Mouse (Mus musculus) kidney, embryonic 16.5 days (tissue): Measurements from ENCODE around the gene Secisbp2. TPM values are rescaled to one million over a fixed set of nuclear protein-coding genes. Genes with fewer than 3 reads are reported as not detected.

Experiments used
- ATAC-seq: fragments of 200-750 bp; cut with Nextera tagmentation; 2 replicates; pipeline ENCODE4 v1.8.0; 2017; ENCODE audit warnings: moderate TSS enrichment; ENCODE audit not compliant: low FRiP score, low TSS enrichment
- H3K27ac ChIP-seq: fragments of 300-500 bp; sonication (generic); 2 replicates; pipeline ENCODE4 v1.5.1; 2014; ENCODE audit warnings: low read length
- H3K27me3 ChIP-seq: fragments of 300-500 bp; sonication (generic); 2 replicates; pipeline ENCODE4 v1.6.1; 2014; ENCODE audit warnings: low read length, control low read depth, mixed read lengths; ENCODE audit not compliant: insufficient read depth
- H3K36me3 ChIP-seq: fragments of 300-500 bp; sonication (generic); 2 replicates; pipeline ENCODE4 v1.6.1; 2014; ENCODE audit warnings: low read length, control low read depth, mixed read lengths; ENCODE audit not compliant: insufficient read depth
- H3K4me1 ChIP-seq: fragments of 300-500 bp; sonication (generic); 2 replicates; pipeline ENCODE4 v1.6.1; 2014; ENCODE audit warnings: low read length, control low read depth, mixed read lengths; ENCODE audit not compliant: insufficient read depth
- H3K4me2 ChIP-seq: fragments of 300-500 bp; sonication (generic); replicated peaks from 2 replicates; pipeline ENCODE4 v1.6.1; 2014; ENCODE audit warnings: low read depth, low read length
- H3K4me3 ChIP-seq: fragments of 300-500 bp; sonication (generic); 2 replicates; pipeline ENCODE4 v1.5.1; 2014; ENCODE audit warnings: mild to moderate bottlenecking, low read length
- H3K9ac ChIP-seq: fragments of 300-500 bp; sonication (generic); replicated peaks from 2 replicates; pipeline ENCODE4 v1.6.1; 2014; ENCODE audit warnings: low read length
- H3K9me3 ChIP-seq: fragments of 300-500 bp; sonication (generic); 2 replicates; pipeline ENCODE4 v1.6.1; 2016; ENCODE audit warnings: low read length, control low read depth
- WGBS: fragments of 180-500 bp; shearing (Covaris S2); extraction: QIAGEN DNeasy Blood & Tissue Kit; methylation state at CpG from one replicate; pipeline ENCODE4 v1.1.7; 2014; 5-methylcytosine and 5-hydroxymethylcytosine counted together
- polyA plus RNA-seq: library from polyadenylated mRNA; unstranded; fragments of >200 nt; fragmentation: Nextera tagmentation; extraction: Ambion mirVana; gene quantifications from 2 replicates; pipeline ENCODE4 v1.2.1, GENCODE M21; 2015

Gene Secisbp2
- polyA plus RNA-seq, 1 experiment from 2014 or later, result 32.9 TPM

DNA sequence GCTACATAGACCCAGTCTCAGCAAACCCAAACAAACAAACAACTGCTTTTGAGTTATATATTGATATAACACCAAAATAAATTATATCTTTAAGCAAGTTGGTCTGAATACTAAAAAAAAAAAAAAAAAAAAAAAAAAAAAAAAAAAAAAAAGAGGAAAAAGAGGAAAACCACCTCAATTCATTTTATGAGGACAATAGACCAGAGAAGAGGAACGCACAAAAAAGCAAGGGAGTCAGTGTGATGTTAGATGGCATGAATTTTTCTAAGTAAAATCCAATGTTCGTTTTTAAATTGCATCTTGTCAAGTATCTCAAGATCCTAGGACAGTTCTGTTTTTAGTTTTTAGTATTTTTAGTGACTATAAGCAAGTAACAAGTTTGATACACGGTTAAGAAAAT lies 10.1 kb upstream of the Secisbp2 start:
- Histone ChIP-seq H3K27me3 (no peaks in the 10 kb centered on the region), H3K36me3 (no peaks in the 10 kb centered on the region), H3K4me2 (no peak overlapping the region), H3K9ac (no peak overlapping the region), H3K4me1 (peaks cover 6% of the 10 kb centered on the region), H3K9me3 (no peaks in the 10 kb centered on the region), H3K4me3 (no peak overlapping the region), H3K27ac (no peak overlapping the region)
- WGBS, result 86% methylated on average over 3 of the region's 3 CpGs
- no peak for ATAC-seq

DNA sequence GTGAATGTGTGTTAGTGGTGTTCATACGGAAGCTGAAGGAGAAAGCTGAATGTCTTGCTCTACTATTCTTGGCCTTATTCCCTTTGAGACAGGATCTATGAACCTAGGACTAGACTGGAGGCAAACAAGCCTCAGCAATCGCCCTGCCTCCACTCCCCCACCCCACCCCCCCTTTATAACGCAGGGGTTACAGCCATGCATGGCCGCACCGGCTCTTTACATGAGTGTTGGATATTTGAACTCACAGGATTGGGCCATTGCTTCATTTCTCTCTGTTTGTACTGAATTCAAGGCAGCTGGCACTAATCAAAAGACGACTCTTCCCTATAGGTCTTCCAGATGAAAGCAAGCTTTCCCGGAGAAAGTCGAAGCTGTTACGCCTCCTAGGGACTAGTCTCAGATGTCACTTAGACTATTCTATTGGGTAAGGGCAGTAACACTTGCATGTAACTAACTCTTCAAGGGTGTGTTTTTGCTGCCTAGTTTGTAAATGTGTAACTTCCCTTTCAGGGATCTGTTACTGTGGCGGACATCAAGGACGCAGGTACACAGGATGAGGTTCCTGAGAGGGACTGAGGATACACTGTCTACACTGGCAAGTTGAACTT lies 9.2 kb upstream of the Secisbp2 start:
- Histone ChIP-seq H3K4me3 (no peak overlapping the region), H3K27me3 (no peaks in the 10 kb centered on the region), H3K9me3 (no peaks in the 10 kb centered on the region), H3K4me2 (peak overlapping the region; percentile 33), H3K36me3 (no peaks in the 10 kb centered on the region), H3K9ac (0 out of 2 replicates have a peak overlapping the region, but pooled peaks have one; percentile 26), H3K27ac (peak overlapping the region; percentile 17), H3K4me1 (peaks cover 12% of the 10 kb centered on the region)
- peak; percentile 12; the same call in 1 of the 2 replicates for ATAC-seq
- 18% methylated on average over 11 of the region's 11 CpGs for WGBS

DNA sequence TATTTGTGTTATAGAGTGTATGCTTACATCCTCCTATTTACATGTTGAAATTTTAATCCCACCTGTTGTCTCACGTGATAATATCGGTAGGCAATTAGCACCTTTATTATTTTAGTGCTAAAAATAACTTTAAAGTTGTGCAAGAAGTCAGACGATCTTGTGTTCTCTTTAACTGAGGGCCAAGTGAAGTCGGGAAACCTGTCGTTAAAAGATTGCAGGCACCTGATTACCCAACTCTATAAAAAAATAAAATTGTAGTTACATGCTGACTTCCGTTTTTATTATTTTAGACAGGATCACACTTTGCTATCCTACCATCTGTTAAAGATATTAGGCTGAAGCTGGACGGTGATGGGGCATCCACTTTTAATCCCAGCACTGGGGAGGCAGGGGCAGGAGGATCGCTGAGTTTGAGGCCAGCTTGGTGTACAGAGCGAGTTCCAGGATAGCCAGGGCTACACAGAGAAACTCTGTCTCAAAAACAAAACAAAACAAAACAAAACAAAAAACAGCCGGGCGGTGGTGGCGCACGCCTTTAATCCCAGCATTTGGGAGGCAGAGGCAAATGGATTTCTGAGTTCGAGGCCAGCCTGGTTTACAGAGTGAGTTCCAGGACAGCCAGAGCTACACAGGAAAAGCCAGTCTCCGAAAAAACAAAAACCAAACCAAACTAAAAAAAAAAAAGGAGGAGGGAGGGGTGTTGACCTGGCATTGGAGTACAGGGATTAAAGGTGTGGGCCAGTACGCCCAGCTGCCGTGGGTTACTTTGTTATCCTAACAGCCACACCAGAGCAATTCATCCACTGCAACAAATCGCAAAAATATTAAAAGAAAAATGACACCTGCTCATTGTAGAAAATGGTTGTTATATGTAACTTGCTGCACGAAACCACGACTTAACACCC lies 7.3 kb upstream of the Secisbp2 start:
- Histone ChIP-seq H3K9me3 (no peaks in the 10 kb centered on the region), H3K27ac (peak overlapping the region; percentile 77), H3K36me3 (no peaks in the 10 kb centered on the region), H3K4me1 (peaks cover 26% of the 10 kb centered on the region), H3K9ac (peak overlapping the region; percentile 66), H3K27me3 (no peaks in the 10 kb centered on the region), H3K4me3 (peak overlapping the region; percentile 77), H3K4me2 (peak overlapping the region; percentile 60)
- WGBS, result 49% methylated on average over 20 of the region's 20 CpGs
- ATAC-seq, result no peak

DNA sequence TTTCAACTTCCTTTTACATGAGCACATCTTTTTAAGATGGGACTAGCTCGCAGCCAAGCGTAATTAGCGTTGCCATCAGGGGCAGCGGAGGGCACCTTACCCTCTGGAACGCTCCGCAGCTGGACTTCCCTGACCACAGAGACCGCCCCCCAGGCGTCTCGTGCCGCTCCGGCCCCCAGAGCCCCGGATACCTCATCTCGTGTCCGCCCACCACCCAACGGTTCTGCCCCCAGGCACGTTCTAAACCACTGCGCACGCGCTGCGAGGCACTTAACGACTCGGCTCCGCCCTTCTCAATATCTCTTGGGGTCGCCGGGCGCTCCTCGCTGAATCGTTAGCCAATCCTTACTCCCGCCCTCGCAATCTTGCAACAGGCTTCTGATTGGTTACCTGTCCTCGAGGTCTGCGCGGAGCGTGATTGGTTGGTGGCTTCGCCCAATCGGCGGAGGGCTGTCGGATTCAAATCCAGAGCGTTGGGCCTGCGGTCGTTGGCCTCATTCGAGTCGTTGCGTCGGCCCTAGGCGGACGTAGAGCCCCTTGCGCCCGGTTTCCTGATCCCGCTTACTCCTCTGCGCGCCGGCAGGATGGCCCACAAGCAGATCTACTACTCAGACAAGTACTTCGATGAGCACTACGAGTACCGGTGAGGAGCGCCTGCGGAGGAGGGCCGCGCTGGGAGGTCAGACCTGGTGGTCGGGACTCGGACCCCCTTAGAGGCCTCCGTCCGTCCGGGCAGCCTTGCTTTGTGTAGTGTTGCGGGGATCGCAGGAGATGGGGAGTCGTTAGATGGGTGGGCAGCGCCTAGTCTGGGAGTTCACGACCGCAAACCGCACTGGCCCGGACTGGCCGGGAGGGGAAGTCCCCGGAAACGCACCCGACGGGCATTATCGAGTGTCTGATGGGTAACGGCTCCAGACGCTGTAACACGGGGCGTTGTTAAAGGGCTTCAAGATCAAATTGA lies 6.4 kb upstream of the Secisbp2 start, which contains the start of gene Cks2:
Cks2 (plus strand) TSS at position 404 of the 961 bp plus-strand sequence.
- peak; percentile 97 for ATAC-seq
- H3K4me2 ChIP-seq, result peak within 1 kb of the TSS; percentile 75
- no peaks in the 10 kb centered on the region for H3K9me3 ChIP-seq
- WGBS, result under 1% methylated on average over 83 of the region's 83 CpGs
- peaks cover 26% of the 10 kb centered on the region for H3K4me1 ChIP-seq
- H3K27ac ChIP-seq, result peak within 1 kb of the TSS; percentile 79
- peak within 1 kb of the TSS; percentile 83 for H3K9ac ChIP-seq
- no peaks in the 10 kb centered on the region for H3K27me3 ChIP-seq
- no peaks in the 10 kb centered on the region for H3K36me3 ChIP-seq
- peak within 1 kb of the TSS; percentile 77 for H3K4me3 ChIP-seq

DNA sequence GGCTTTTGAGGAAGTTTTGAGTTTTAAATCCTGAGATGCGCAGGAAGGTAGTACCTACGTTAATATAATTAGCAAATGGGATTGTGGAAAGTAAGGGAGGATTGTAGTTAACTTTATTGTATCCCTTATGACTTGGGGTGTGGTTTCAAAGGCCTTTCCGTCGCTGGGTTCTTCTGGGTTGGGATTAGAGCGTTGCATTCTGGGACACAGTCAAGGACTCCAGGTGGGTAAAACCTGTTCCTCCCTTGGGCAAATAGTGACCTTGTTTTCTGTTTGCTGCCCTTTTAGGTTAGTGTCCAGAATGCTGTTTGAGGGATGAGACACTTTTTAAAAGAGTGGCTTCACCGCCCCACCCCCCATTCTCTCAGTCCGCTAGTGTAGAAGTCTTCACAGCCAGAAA lies 5.6 kb upstream of the Secisbp2 start:
- under 1% methylated on average over 7 of the region's 7 CpGs for WGBS
- Histone ChIP-seq H3K27ac (peak overlapping the region; percentile 79), H3K4me3 (peak overlapping the region; percentile 77), H3K4me2 (peak overlapping the region; percentile 75), H3K36me3 (peaks cover 3% of the 10 kb centered on the region; the same call in 1 of the 2 replicates), H3K27me3 (no peaks in the 10 kb centered on the region), H3K4me1 (peaks cover 29% of the 10 kb centered on the region), H3K9ac (peak overlapping the region; percentile 83), H3K9me3 (no peaks in the 10 kb centered on the region)
- ATAC-seq, result no peak

DNA sequence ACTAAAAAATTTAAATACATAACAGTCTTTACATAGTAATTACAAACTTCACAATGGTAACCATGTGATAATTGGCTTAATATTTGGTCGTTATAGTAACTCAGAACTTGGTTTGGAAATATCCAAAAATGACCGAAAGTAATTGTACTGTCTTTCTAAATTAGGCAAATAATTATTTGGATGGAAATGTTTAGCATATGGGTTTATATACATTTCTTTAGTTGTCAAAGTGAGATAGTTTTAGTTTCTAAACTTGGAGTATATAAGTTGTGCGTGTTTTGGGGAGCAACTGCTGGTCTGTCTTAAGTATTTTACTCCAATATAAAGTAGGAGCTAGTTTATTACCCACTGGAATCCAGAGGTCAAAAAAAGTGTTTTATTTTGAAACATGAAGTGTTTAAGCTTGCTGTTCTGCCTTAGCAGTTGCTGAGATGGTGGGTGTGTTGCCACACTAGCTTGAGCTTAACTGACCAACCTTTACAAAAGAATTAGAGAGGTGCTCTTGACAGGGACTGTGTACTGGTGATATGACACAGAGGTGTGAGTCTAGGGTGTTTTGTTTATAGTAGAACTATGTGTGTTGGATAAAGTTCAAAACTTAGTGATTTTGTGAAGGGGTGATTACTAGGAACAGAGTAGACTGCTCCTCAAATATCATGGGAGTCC lies 5.0 kb upstream of the Secisbp2 start:
- Histone ChIP-seq H3K4me1 (peaks cover 32% of the 10 kb centered on the region), H3K4me3 (peak overlapping the region; percentile 77), H3K9me3 (no peaks in the 10 kb centered on the region), H3K27me3 (no peaks in the 10 kb centered on the region), H3K9ac (peak overlapping the region; percentile 83), H3K36me3 (peaks cover 3% of the 10 kb centered on the region; the same call in 1 of the 2 replicates), H3K27ac (peak overlapping the region; percentile 51; the same call in 1 of the 2 replicates), H3K4me2 (peak overlapping the region; percentile 75)
- ATAC-seq, result no peak
- 14% methylated on average over 3 of the region's 3 CpGs for WGBS

DNA sequence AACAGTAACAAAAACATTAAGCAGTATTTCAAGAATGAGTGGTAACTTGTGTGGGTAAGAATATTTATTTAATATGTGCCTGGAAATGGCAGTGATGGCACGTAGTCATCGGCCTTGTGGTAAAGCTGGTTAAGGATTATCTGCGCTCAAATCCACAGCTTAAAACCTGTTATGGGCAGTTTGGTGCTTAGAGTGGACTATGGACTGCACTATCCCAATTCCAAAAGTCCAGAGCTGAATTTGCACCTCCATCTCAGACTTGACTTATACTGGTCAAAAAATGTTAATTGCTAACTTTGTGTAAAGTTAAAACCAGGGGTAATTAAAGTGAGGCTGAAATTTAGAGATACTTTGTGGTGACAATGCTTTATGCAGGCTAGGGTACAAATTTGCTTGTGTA lies 3.7 kb upstream of the Secisbp2 start:
- H3K27ac ChIP-seq, result peak overlapping the region; percentile 55; the same call in 1 of the 2 replicates

DNA sequence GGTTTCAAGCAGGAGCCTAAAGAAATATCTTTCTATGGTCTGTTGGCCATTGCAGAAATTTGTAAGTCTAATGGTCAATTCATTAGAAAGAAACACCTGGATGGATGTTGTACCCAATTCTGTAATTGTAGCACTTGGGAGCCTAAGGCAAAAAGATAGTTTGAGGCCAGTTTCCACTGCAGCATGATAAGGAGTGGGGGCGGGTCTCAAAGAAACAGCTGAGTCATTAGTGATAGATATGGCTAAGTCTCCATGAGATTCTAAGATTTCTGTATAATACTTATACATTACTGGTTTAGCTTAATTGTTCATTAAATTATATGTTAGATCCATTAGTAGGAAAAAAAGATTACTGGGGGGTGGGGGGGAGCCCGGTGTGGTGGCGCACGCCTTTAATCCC lies 3.3 kb upstream of the Secisbp2 start:
- Histone ChIP-seq H3K27me3 (no peaks in the 10 kb centered on the region), H3K9me3 (no peaks in the 10 kb centered on the region), H3K27ac (peak overlapping the region; percentile 55; the same call in 1 of the 2 replicates), H3K36me3 (peaks cover 10% of the 10 kb centered on the region; the same call in 1 of the 2 replicates), H3K4me2 (peak overlapping the region; percentile 75), H3K4me1 (peaks cover 34% of the 10 kb centered on the region), H3K9ac (no peak overlapping the region), H3K4me3 (peak overlapping the region; percentile 55; the same call in 1 of the 2 replicates)
- 92% methylated on average over 4 of the region's 4 CpGs for WGBS
- no peak for ATAC-seq

More for the DNA sequence above, 3.7 kb upstream of the Secisbp2 start:
- Histone ChIP-seq H3K9ac (no peak overlapping the region), H3K4me2 (peak overlapping the region; percentile 75), H3K4me1 (peaks cover 34% of the 10 kb centered on the region), H3K4me3 (peak overlapping the region; percentile 55), H3K27me3 (no peaks in the 10 kb centered on the region), H3K36me3 (peaks cover 6% of the 10 kb centered on the region; the same call in 1 of the 2 replicates), H3K9me3 (no peaks in the 10 kb centered on the region)
- 75% methylated on average over 3 of the region's 3 CpGs for WGBS
- no peak for ATAC-seq
